Mouse (Mus musculus): ENCODE measurements around the gene Proz. TPM values are rescaled to one million over a fixed set of nuclear protein-coding genes. Genes with fewer than 3 reads are reported as not detected.

The Proz gene
- 0.08 and 0.29 TPM in 2 replicates for polyA plus RNA-seq (2014; fragmentation: Nextera tagmentation; extraction: Ambion mirVana)

DNA sequence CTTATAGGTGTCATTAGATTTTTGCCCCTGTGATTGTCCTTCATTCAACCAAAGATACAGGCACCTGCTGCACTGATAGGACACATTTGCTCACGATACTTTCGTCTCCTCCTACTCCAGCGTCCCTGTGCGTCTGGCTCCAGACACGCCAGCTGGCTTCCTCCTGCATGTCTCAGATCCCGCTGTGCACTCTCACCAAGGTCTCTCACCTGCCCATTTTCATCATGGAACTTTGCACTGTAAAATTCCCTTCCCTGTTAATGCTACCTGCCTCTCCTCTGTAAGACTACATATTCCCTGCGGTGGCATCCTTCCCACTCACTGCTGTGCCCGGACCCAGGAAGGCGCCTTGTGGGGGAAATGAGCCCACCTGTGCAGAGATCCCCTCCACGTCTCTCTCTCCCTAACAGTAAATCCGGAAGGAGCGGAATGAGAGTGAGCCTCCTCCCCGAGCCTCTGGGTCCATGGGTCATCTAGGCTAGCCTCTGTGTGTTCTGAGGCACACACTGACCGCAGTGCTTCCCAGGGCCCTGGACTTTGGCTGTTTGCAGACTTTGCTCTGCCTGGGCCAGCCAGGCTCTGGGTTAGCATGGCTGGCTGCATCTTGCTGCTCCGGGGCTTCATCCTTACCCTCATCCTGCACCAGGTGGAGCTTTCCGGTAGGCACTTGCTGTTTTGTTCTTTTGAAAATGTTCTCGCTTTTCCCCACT is at the start of gene Proz:
Gene Proz (plus strand): TSS at position 474 of the 710 bp plus-strand sequence.
- ATAC-seq (replicated peaks; ENCODE audit: insufficient number of reproducible peaks, low FRiP score, low TSS enrichment, low read depth) (no peak), DNase-seq (ENCODE audit: low spot score) (no peak)
- Histone ChIP-seq H3K27me3 (ENCODE audit: control insufficient read depth, insufficient read depth, low read length) (no peaks in the 10 kb centered on the region), H3K4me3 (ENCODE audit: low read depth, low read length) (no peak within 1 kb of the TSS), H3K36me3 (replicated peaks; ENCODE audit: control insufficient read depth, insufficient read depth, low read depth, low read length) (no peaks in the 10 kb centered on the region), H3K4me2 (ENCODE audit: low read depth, low read length) (no peak within 1 kb of the TSS), H3K27ac (replicated peaks; ENCODE audit: low read depth, low read length) (no peak within 1 kb of the TSS), H3K9ac (replicated peaks; ENCODE audit: low read length) (no peak within 1 kb of the TSS), H3K4me1 (ENCODE audit: control insufficient read depth, insufficient read depth, low read length) (no peaks in the 10 kb centered on the region), H3K9me3 (replicated peaks; ENCODE audit: control insufficient read depth, low read length) (no peaks in the 10 kb centered on the region)
- WGBS = 81% methylated on average over 17 of the region's 17 CpGs

DNA sequence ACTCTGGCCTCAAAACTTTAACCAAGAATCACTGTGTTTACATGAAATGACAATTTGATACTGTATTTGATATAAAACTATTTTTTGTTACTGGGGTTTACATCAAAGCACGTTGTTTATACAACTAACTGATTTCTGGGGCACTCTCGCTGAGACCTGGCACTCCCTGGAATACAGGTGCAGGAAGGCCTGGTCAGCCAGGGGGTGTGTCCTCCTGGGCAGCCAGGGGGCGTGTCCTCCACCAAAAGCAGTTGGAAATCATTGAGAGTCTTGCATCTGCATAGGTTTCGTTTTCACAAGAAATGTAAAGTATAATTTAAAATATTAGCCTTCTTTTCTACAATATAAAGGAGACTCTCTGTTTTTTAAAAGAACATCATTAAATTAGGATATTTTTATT is 41.2 kb upstream of the Proz start:
- Histone ChIP-seq H3K9me3 (replicated peaks; ENCODE audit: control insufficient read depth, low read length) (no peaks in the 10 kb centered on the region), H3K36me3 (replicated peaks; ENCODE audit: control insufficient read depth, insufficient read depth, low read depth, low read length) (no peaks in the 10 kb centered on the region), H3K4me3 (ENCODE audit: low read depth, low read length) (no peak overlapping the region), H3K27me3 (ENCODE audit: control insufficient read depth, insufficient read depth, low read length) (no peaks in the 10 kb centered on the region), H3K4me1 (ENCODE audit: control insufficient read depth, insufficient read depth, low read length) (no peaks in the 10 kb centered on the region), H3K9ac (replicated peaks; ENCODE audit: low read length) (no peak overlapping the region), H3K27ac (replicated peaks; ENCODE audit: low read depth, low read length) (no peak overlapping the region), H3K4me2 (ENCODE audit: low read depth, low read length) (no peak overlapping the region)
- WGBS = 50% methylated on average over 4 of the region's 4 CpGs
- DNase-seq (ENCODE audit: low spot score) (no peak), ATAC-seq (replicated peaks; ENCODE audit: insufficient number of reproducible peaks, low FRiP score, low TSS enrichment, low read depth) (no peak)

DNA sequence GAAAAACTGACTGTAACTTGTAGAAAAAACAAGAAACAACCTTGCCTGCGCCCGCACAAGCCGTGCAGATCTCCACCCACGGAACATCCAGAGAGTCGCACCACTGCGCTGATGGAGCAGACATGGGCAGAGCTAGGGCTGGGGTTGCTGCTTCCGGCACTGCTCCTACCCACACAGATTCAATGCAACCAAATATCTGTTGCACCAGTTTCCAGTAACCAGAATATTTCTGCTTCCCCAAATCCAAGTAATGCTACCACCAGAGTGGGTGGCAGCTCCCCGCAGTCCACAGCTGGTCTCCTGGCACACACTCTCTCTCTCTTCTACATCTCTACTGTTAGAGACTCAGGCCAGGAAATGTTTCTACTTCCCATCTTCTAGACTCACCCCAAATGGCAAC is 38.9 kb upstream of the Proz start:
- no peak overlapping the region for H3K9ac ChIP-seq (replicated peaks; ENCODE audit: low read length)
- DNase-seq (ENCODE audit: low spot score) = no peak
- H3K4me1 ChIP-seq (ENCODE audit: control insufficient read depth, insufficient read depth, low read length) = no peaks in the 10 kb centered on the region
- WGBS = 93% methylated on average over 8 of the region's 8 CpGs
- no peak overlapping the region for H3K4me3 ChIP-seq (ENCODE audit: low read depth, low read length)
- no peak overlapping the region for H3K27ac ChIP-seq (replicated peaks; ENCODE audit: low read depth, low read length)
- no peaks in the 10 kb centered on the region for H3K36me3 ChIP-seq (replicated peaks; ENCODE audit: control insufficient read depth, insufficient read depth, low read depth, low read length)
- H3K4me2 ChIP-seq (ENCODE audit: low read depth, low read length) = no peak overlapping the region
- no peaks in the 10 kb centered on the region for H3K27me3 ChIP-seq (ENCODE audit: control insufficient read depth, insufficient read depth, low read length)
- no peaks in the 10 kb centered on the region for H3K9me3 ChIP-seq (replicated peaks; ENCODE audit: control insufficient read depth, low read length)
- no peak for ATAC-seq (replicated peaks; ENCODE audit: insufficient number of reproducible peaks, low FRiP score, low TSS enrichment, low read depth)

DNA sequence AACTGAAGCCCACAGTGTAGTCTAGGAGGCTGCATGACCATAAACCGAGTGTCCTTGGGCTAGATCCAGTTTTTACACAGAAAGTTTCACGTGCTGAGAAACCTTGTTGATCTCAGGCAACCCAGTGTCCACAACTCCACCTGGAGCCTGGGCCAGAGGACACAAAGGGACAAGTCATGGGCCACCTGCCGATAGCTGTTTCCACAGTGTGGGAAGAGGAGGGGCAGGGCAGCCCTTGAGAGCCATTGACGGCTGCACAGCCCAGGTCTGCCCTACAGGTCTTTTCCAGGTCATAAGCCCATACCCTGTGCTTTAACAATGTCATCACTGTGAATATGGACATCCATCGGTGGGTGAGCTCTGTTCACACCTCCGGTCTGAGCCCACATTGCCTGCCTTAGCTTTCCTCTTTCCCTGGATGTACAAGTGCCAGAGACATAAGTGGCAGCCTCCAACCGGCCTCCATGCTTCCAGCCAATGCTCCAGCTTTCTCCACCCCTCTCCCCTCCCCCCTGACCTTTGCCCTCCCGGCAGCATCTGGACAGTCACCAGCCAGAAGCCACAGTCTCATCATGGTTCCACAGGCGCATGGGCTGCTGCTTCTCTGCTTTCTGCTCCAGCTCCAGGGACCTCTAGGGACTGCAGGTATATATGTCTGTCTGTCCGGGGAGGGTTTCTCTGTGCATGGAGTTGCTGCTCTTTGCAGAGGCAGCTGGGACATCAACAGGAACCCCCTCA is 35.1 kb upstream of the Proz start, which contains the start of gene F7:
Gene F7 (plus strand): TSS at position 548 of the 738 bp plus-strand sequence.
- Histone ChIP-seq H3K4me3 (ENCODE audit: low read depth, low read length) (no peak within 1 kb of the TSS), H3K27me3 (ENCODE audit: control insufficient read depth, insufficient read depth, low read length) (no peaks in the 10 kb centered on the region), H3K27ac (replicated peaks; ENCODE audit: low read depth, low read length) (no peak within 1 kb of the TSS), H3K4me2 (ENCODE audit: low read depth, low read length) (no peak within 1 kb of the TSS), H3K36me3 (replicated peaks; ENCODE audit: control insufficient read depth, insufficient read depth, low read depth, low read length) (no peaks in the 10 kb centered on the region), H3K9me3 (replicated peaks; ENCODE audit: control insufficient read depth, low read length) (no peaks in the 10 kb centered on the region), H3K4me1 (ENCODE audit: control insufficient read depth, insufficient read depth, low read length) (no peaks in the 10 kb centered on the region), H3K9ac (replicated peaks; ENCODE audit: low read length) (no peak within 1 kb of the TSS)
- WGBS = 60% methylated on average over 10 of the region's 10 CpGs
- DNase-seq (ENCODE audit: low spot score) (no peak), ATAC-seq (replicated peaks; ENCODE audit: insufficient number of reproducible peaks, low FRiP score, low TSS enrichment, low read depth) (no peak)

DNA sequence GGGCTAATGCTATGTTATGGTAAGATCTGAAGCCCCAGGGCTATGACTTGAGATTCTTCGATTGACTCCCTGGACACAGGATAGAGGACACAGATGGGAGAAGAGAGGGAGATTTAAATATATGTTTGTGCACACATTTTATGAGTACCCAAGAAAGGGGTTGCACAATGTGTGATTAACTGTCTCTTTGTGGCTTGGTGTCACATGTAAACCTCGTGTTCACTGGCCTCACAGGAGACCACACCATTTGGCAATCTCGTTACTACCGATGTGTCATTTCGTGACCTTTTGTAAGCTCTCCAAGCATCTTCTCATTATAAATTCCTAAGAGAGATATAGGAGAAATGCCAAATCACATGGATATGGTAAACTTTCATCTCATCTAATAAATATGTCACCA is 33.1 kb upstream of the Proz start:
- no peak for ATAC-seq (replicated peaks; ENCODE audit: insufficient number of reproducible peaks, low FRiP score, low TSS enrichment, low read depth)
- Histone ChIP-seq H3K36me3 (replicated peaks; ENCODE audit: control insufficient read depth, insufficient read depth, low read depth, low read length) (no peaks in the 10 kb centered on the region), H3K9me3 (replicated peaks; ENCODE audit: control insufficient read depth, low read length) (no peaks in the 10 kb centered on the region), H3K4me1 (ENCODE audit: control insufficient read depth, insufficient read depth, low read length) (no peaks in the 10 kb centered on the region), H3K27me3 (ENCODE audit: control insufficient read depth, insufficient read depth, low read length) (no peaks in the 10 kb centered on the region), H3K4me2 (ENCODE audit: low read depth, low read length) (no peak overlapping the region), H3K27ac (replicated peaks; ENCODE audit: low read depth, low read length) (no peak overlapping the region), H3K9ac (replicated peaks; ENCODE audit: low read length) (no peak overlapping the region), H3K4me3 (ENCODE audit: low read depth, low read length) (no peak overlapping the region)
- DNase-seq (ENCODE audit: low spot score) = no peak
- WGBS = 87% methylated on average over 5 of the region's 5 CpGs

DNA sequence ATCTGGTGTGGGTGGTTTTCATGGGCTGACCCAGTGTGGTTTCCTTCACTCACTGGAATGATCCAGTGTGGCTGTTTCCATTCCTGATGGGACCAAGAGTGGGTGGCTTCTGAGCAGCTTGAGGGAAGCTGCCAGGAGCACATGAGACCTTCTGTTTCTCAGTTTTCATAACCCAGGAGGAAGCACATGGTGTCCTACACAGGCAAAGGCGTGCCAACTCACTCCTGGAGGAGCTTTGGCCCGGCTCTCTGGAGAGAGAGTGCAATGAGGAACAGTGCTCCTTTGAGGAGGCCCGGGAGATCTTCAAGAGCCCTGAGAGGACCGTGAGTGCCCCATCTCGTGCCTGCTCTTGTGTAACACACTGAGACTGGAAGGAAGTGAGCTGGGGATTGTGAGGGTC is 32.2 kb upstream of the Proz start:
- Histone ChIP-seq H3K4me3 (ENCODE audit: low read depth, low read length) (no peak overlapping the region), H3K27me3 (ENCODE audit: control insufficient read depth, insufficient read depth, low read length) (no peaks in the 10 kb centered on the region), H3K4me2 (ENCODE audit: low read depth, low read length) (no peak overlapping the region), H3K9ac (replicated peaks; ENCODE audit: low read length) (no peak overlapping the region), H3K4me1 (ENCODE audit: control insufficient read depth, insufficient read depth, low read length) (no peaks in the 10 kb centered on the region), H3K9me3 (replicated peaks; ENCODE audit: control insufficient read depth, low read length) (no peaks in the 10 kb centered on the region), H3K27ac (replicated peaks; ENCODE audit: low read depth, low read length) (no peak overlapping the region), H3K36me3 (replicated peaks; ENCODE audit: control insufficient read depth, insufficient read depth, low read depth, low read length) (no peaks in the 10 kb centered on the region)
- DNase-seq (ENCODE audit: low spot score) (no peak), ATAC-seq (replicated peaks; ENCODE audit: insufficient number of reproducible peaks, low FRiP score, low TSS enrichment, low read depth) (no peak)
- 85% methylated on average over 5 of the region's 5 CpGs for WGBS

DNA sequence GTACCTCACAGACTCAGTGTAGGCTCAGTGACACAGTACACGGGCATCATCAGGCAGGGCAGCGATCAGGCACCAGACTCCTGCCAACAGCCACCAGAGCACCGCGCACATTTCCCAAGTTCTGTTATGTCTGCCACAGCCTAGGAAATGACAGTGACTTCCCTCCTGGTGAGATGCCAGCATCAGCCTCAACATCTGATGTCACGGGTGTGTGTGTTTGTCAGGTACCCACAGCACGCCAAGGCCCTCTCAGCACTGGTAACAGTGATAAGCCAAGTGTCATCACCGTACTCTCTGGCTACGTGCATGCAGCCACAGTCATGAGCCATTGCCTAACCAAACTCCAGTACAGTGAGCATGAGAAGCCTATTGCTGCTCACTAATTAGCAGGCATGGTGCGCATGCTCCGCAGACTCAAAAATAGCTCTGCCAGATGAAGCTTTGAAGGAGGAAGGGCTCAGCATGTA is 24.3 kb upstream of the Proz start:
- Histone ChIP-seq H3K9ac (replicated peaks; ENCODE audit: low read length) (no peak overlapping the region), H3K4me3 (ENCODE audit: low read depth, low read length) (no peak overlapping the region), H3K27me3 (ENCODE audit: control insufficient read depth, insufficient read depth, low read length) (no peaks in the 10 kb centered on the region), H3K36me3 (replicated peaks; ENCODE audit: control insufficient read depth, insufficient read depth, low read depth, low read length) (no peaks in the 10 kb centered on the region), H3K9me3 (replicated peaks; ENCODE audit: control insufficient read depth, low read length) (no peaks in the 10 kb centered on the region), H3K4me1 (ENCODE audit: control insufficient read depth, insufficient read depth, low read length) (no peaks in the 10 kb centered on the region), H3K27ac (replicated peaks; ENCODE audit: low read depth, low read length) (no peak overlapping the region), H3K4me2 (ENCODE audit: low read depth, low read length) (no peak overlapping the region)
- no peak for ATAC-seq (replicated peaks; ENCODE audit: insufficient number of reproducible peaks, low FRiP score, low TSS enrichment, low read depth)
- WGBS = 91% methylated on average over 10 of the region's 10 CpGs
- no peak for DNase-seq (ENCODE audit: low spot score)

DNA sequence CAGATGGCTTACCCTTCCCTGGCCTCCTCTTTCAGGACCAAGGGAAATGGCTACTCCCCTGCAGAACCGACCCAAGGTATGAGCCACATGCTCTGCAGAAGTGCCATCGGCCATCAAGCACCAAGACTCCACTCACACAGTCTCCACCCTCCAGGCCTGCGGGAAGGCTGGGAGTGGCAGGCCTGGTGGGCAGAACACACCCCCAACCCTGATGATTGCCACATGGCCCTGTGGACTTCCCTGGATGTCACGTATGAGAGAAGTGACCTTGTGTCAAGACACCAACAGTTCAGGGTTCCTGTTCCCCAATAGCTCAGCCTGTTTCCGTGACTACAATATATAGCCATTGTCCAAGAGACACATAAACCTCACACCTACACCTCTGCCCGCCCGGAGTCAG is 23.7 kb upstream of the Proz start, which contains the start of gene F10:
Gene F10 (plus strand): TSS at position 294 of the 400 bp plus-strand sequence.
- ATAC-seq (replicated peaks; ENCODE audit: insufficient number of reproducible peaks, low FRiP score, low TSS enrichment, low read depth) (no peak), DNase-seq (ENCODE audit: low spot score) (no peak)
- no peak within 1 kb of the TSS for H3K4me3 ChIP-seq (ENCODE audit: low read depth, low read length)
- H3K27ac ChIP-seq (replicated peaks; ENCODE audit: low read depth, low read length) = no peak within 1 kb of the TSS
- no peaks in the 10 kb centered on the region for H3K4me1 ChIP-seq (ENCODE audit: control insufficient read depth, insufficient read depth, low read length)
- 74% methylated on average over 7 of the region's 7 CpGs for WGBS
- H3K4me2 ChIP-seq (ENCODE audit: low read depth, low read length) = no peak within 1 kb of the TSS
- no peaks in the 10 kb centered on the region for H3K27me3 ChIP-seq (ENCODE audit: control insufficient read depth, insufficient read depth, low read length)
- H3K9me3 ChIP-seq (replicated peaks; ENCODE audit: control insufficient read depth, low read length) = no peaks in the 10 kb centered on the region
- H3K9ac ChIP-seq (replicated peaks; ENCODE audit: low read length) = no peak within 1 kb of the TSS
- no peaks in the 10 kb centered on the region for H3K36me3 ChIP-seq (replicated peaks; ENCODE audit: control insufficient read depth, insufficient read depth, low read depth, low read length)
